27 mouse cellular contexts compared by ENCODE assay signal in the genomic region with DNA sequence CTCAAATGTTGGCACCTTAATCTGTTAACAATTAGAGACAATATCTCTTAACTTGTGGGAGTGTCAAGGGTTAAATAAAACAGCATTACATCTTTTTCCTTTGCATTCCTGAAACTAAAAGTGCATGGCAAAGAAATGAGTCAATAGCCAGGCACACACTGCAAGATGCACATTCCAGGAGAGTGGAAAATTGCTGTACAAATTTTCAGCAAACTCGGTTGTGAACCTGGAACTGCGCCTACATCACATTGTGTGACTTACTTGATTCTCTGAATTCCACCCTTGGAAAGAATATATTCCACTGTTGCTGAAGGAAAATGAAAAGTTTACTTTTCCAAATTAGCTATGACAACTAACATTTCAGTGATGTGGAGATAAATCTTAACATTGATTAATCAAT. TPM values are rescaled to one million over a fixed set of nuclear protein-coding genes. Genes with fewer than 3 reads are reported as not detected.
DNase-seq lines count a peak whose midpoint lies in the region; ATAC-seq and TF ChIP-seq lines count a peak whose summit lies in the region.
"Had no signal": no experiment of that assay in that cellular context is flagged by ENCODE, and none has a peak within 500 bp of the region (broad histone marks: within the 10 kb centered on the region; RNA-seq: fewer than 3 reads in every experiment).

No protein-coding gene starts in this region.

- H3K9me3 ChIP-seq in heart, embryonic 10.5 days: no peaks in the 10 kb centered on the region
- H3K9me3 ChIP-seq in stomach, postnatal 0 days (ENCODE audit: control insufficient read depth, low read length): no peaks in the 10 kb centered on the region
- H3K9me3 ChIP-seq: embryonic facial prominence, embryonic 12.5 days; heart, embryonic 13.5 days had no signal

- DNase-seq in heart, embryonic 10.5 days (ENCODE audit: low spot score): peak; percentile 19
- no peak for DNase-seq in heart, adult 11 months
- DNase-seq in NIH3T3 (ENCODE audit: low read depth): peak; percentile 64
- peak; percentile 29 for DNase-seq in fibroblast of lung, adult 2 months (ENCODE audit: low read depth)
- DNase-seq in left cerebral cortex, postnatal 25 days (ENCODE audit: low spot score in 2 of 2): no peak
- DNase-seq in stomach, postnatal 0 days (ENCODE audit: low spot score): no peak
- DNase-seq: adrenal gland, adult 8-10 months; adrenal gland, postnatal 25 days; cerebellum, adult 11-12 months; cerebellum, adult 8-10 months; cerebellum, postnatal 10 days; cerebellum, postnatal 36 days; forebrain, postnatal 0 days; gastrocnemius, adult 2 months; gastrocnemius, postnatal 14 days; heart, adult 18-20 months; heart, postnatal 14 days; heart, postnatal 4 days; kidney, adult 18-20 months had no signal

- no peak overlapping the region for H3K9ac ChIP-seq in stomach, postnatal 0 days (ENCODE audit: low read length)
- H3K9ac ChIP-seq: embryonic facial prominence, embryonic 12.5 days; forebrain, postnatal 0 days; heart, embryonic 13.5 days; hindbrain, embryonic 14.5 days had no signal

- WGBS in heart, embryonic 10.5 days: 76% methylated on average over 2 of the region's 2 CpGs
- WGBS in stomach, postnatal 0 days: 69% methylated on average over 2 of the region's 2 CpGs

- H3K4me1 ChIP-seq in heart, embryonic 10.5 days: no peaks in the 10 kb centered on the region
- no peaks in the 10 kb centered on the region for H3K4me1 ChIP-seq in stomach, postnatal 0 days (replicated peaks; ENCODE audit: control insufficient read depth, insufficient read depth)
- H3K4me1 ChIP-seq: embryonic facial prominence, embryonic 12.5 days; heart, embryonic 13.5 days had no signal

- no peak for ATAC-seq in stomach, postnatal 0 days (ENCODE audit: low FRiP score, low TSS enrichment)
- ATAC-seq: activated CD4-positive, CD25-positive, alpha-beta regulatory T cell, adult 4 months; forebrain, embryonic 14.5 days; forebrain, postnatal 0 days; hindbrain, postnatal 0 days; inflammation-experienced regulatory T-cells, adult 6 months; intestine, embryonic 16.5 days had no signal

- no peak overlapping the region for H3K4me2 ChIP-seq in stomach, postnatal 0 days (replicated peaks; ENCODE audit: low read depth)
- H3K4me2 ChIP-seq: embryonic facial prominence, embryonic 12.5 days; heart, embryonic 13.5 days; hindbrain, embryonic 14.5 days had no signal

- intact Hi-C loops in left cerebral cortex, postnatal 25 days (cut with DNase I): no loop called here

- TF ChIP-seq CTCF in stomach, postnatal 0 days (IDR thresholded peaks at IDR 0.05; ENCODE audit: low read depth): no peak

- no peak for TF ChIP-seq EP300 in stomach, postnatal 0 days (optimal IDR thresholded peaks at IDR 0.05)

- H3K36me3 ChIP-seq in heart, embryonic 10.5 days: no peaks in the 10 kb centered on the region
- H3K36me3 ChIP-seq in stomach, postnatal 0 days (ENCODE audit: control insufficient read depth, insufficient read depth, low read length): no peaks in the 10 kb centered on the region
- H3K36me3 ChIP-seq: embryonic facial prominence, embryonic 12.5 days; heart, embryonic 13.5 days had no signal

- H3K4me3 ChIP-seq in heart, embryonic 10.5 days: no peak overlapping the region
- no peak overlapping the region for H3K4me3 ChIP-seq in stomach, postnatal 0 days (ENCODE audit: low read depth, low read length)
- H3K4me3 ChIP-seq: embryonic facial prominence, embryonic 12.5 days; gastrocnemius, adult 2 months; heart, embryonic 13.5 days had no signal

- H3K27ac ChIP-seq in heart, embryonic 10.5 days: no peak overlapping the region
- H3K27ac ChIP-seq in stomach, postnatal 0 days (replicated peaks): no peak overlapping the region
- H3K27ac ChIP-seq: embryonic facial prominence, embryonic 12.5 days; gastrocnemius, adult 2 months; heart, embryonic 13.5 days; hindbrain, embryonic 14.5 days; hindbrain, postnatal 0 days had no signal

- H3K27me3 ChIP-seq in heart, embryonic 10.5 days (ENCODE audit: insufficient read depth, poor library complexity, severe bottlenecking): no peaks in the 10 kb centered on the region
- H3K27me3 ChIP-seq in stomach, postnatal 0 days (ENCODE audit: control insufficient read depth, insufficient read depth, low read length): no peaks in the 10 kb centered on the region
- H3K27me3 ChIP-seq: embryonic facial prominence, embryonic 12.5 days had no signal

RNA-seq across cellular contexts. Expression of a gene that starts 8.0 kb away (rescaled TPM):
- polyA plus RNA-seq in heart, embryonic 10.5 days (2016; fragmentation: Nextera tagmentation; extraction: Ambion mirVana): 35.1 and 36.2 TPM in 2 replicates
- total RNA-seq in left cerebral cortex, postnatal 25 days (2021): 10 to 100 TPM; 40.6 to 43.5 TPM
- 13.8 and 14.7 TPM in 2 replicates for polyA plus RNA-seq in stomach, postnatal 0 days (2015; fragmentation: Nextera tagmentation; extraction: Ambion mirVana)

Comparison
In these comparisons a context has a peak if more than half of its experiments do, and no peak if none do; other contexts are left out.
1. DNase-seq: peak in heart, embryonic 10.5 days (single experiment), NIH3T3 (single experiment) and fibroblast of lung, adult 2 months (single experiment); none in heart, adult 11 months (single experiment), left cerebral cortex, postnatal 25 days (0 of 2) and stomach, postnatal 0 days (single experiment).